Mouse (Mus musculus) embryonic fibroblast, embryonic 13.5 days (primary cell): ENCODE results near the gene Zyg11a. TPM values are rescaled to one million over a fixed set of nuclear protein-coding genes. Genes with fewer than 3 reads are reported as not detected.
"Not testable (repeated sequence)": the region's sequence is repeated elsewhere in the genome, so short reads cannot be mapped to it uniquely, and the experiment has no call there.

Experiments used
- H3K27ac ChIP-seq: 2 replicates; pipeline ENCODE4 v1.5.1; 2012; ENCODE audit warnings: low read length, control low read depth, inconsistent platforms; ENCODE audit not compliant: insufficient read depth
- H3K4me1 ChIP-seq: 2 replicates; pipeline ENCODE4 v1.6.1; 2011; ENCODE audit warnings: low read length; ENCODE audit not compliant: control insufficient read depth, insufficient read depth
- H3K4me3 ChIP-seq: 2 replicates; pipeline ENCODE4 v1.5.1; 2011; ENCODE audit warnings: mild to moderate bottlenecking, control low read depth, low read length; ENCODE audit not compliant: insufficient read depth
- CTCF ChIP-seq: IDR thresholded peaks from 2 replicates; pipeline ENCODE4 v1.5.1; 2011; ENCODE audit warnings: mild to moderate bottlenecking, control low read depth, low read length, moderate library complexity, borderline replicate concordance; ENCODE audit not compliant: insufficient read depth
- POLR2A ChIP-seq: IDR thresholded peaks from 2 replicates; pipeline ENCODE4 v1.6.1; 2011; ENCODE audit warnings: low read depth, mild to moderate bottlenecking, control low read depth, low read length, moderate library complexity
- polyA plus RNA-seq: library from polyadenylated mRNA; stranded (reverse); fragments of >200 nt; gene quantifications from 2 replicates; pipeline ENCODE4 v1.2.4, GENCODE M21; 2011; ENCODE audit warnings: low read depth; ENCODE audit not compliant: missing spikeins, insufficient read length

Gene Zyg11a
- polyA plus RNA-seq, 1 experiment: 0.35 TPM

DNA sequence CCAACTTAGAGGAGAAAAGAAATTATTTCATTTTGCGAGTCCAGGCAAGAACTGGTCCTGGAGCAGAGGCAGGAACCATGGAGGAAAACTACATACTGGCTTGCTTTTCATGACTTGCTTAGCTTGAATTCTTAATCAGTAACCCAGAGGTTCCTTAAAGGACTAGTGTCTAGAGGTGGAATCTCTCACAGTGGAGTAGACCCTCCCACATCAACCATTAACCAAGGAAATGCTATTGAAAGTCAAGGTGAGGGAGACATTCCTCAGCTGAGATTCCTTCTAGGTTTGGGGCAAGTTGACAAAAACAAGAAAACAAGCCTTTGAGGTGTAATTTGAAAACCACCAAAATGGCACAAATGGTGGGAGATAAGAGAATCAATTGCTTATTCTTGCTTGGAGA lies 73.0 kb downstream of the Zyg11a start, which contains the start of gene Scp2:
Gene Scp2 (minus strand): TSS at position 119 of the 400 bp plus-strand sequence.
- TF ChIP-seq CTCF (no peak), POLR2A (no peak)
- Histone ChIP-seq H3K4me3 (no peak within 1 kb of the TSS), H3K27ac (no peak within 1 kb of the TSS), H3K4me1 (no peaks in the 10 kb centered on the region)

- no peak overlapping the region for H3K27ac ChIP-seq
- no peaks in the 10 kb centered on the region for H3K4me1 ChIP-seq
- TF ChIP-seq CTCF (no peak), POLR2A (no peak)
- no peak overlapping the region for H3K4me3 ChIP-seq
These were observed 74.1 kb downstream of the Zyg11a start for GRCm38 (mm10) chr4:108143778-108144177.

GRCm38 (mm10) chr4:108143178-108143577 lies 74.7 kb downstream of the Zyg11a start:
- H3K4me3 ChIP-seq, H3K4me1 ChIP-seq, H3K27ac ChIP-seq: not testable (repeated sequence)

GRCm38 (mm10) chr4:108136938-108137337 lies 80.9 kb downstream of the Zyg11a start:
- no peak overlapping the region for H3K27ac ChIP-seq
- H3K4me3 ChIP-seq: no peak overlapping the region
- no peaks in the 10 kb centered on the region for H3K4me1 ChIP-seq
- TF ChIP-seq CTCF (no peak), POLR2A (no peak)

Other genes with a start within 250 kb of the Zyg11a start
- gene Slc1a7, start 249.7 kb downstream of the Zyg11a start, polyA plus RNA-seq: not detected in 2 replicates
- gene Podn, start 121.6 kb downstream of the Zyg11a start, polyA plus RNA-seq: 58.8 and 134 TPM in 2 replicates
- gene Scp2, start 73.0 kb downstream of the Zyg11a start, polyA plus RNA-seq: 104 and 118 TPM in 2 replicates
- 28.0 and 36.6 TPM in 2 replicates for gene Echdc2, start 52.6 kb downstream of the Zyg11a start, polyA plus RNA-seq
- 31.8 and 40.7 TPM in 2 replicates for gene Zyg11b, start 83.0 kb upstream of the Zyg11a start, polyA plus RNA-seq
- gene Coa7, start 110.1 kb upstream of the Zyg11a start, polyA plus RNA-seq: 19.5 and 24.2 TPM in 2 replicates
- not detected in 2 replicates for gene Shisal2a, start 165.3 kb upstream of the Zyg11a start, polyA plus RNA-seq
- 45.3 and 64.1 TPM in 2 replicates for gene Gpx7, start 188.9 kb upstream of the Zyg11a start, polyA plus RNA-seq
- 32.3 and 45.1 TPM in 2 replicates for gene Tut4, start 241.4 kb upstream of the Zyg11a start, polyA plus RNA-seq